Mouse (Mus musculus) C2C12 (cell line): ENCODE results near the gene Tex13c2. TPM values are rescaled to one million over a fixed set of nuclear protein-coding genes. Genes with fewer than 3 reads are reported as not detected.

ENCODE experiments used
- H3K27me3 ChIP-seq: one replicate; pipeline ENCODE4 v1.6.1; 2011; ENCODE audit not compliant: control insufficient read depth, insufficient read depth, insufficient read length
- H3K36me3 ChIP-seq: one replicate; pipeline ENCODE4 v1.6.1; 2011; ENCODE audit not compliant: control insufficient read depth, insufficient read depth
- H3K4me3 ChIP-seq: one replicate; pipeline ENCODE4 v1.5.1; 2011; ENCODE audit warnings: mild to moderate bottlenecking, control low read depth; ENCODE audit not compliant: poor library complexity, insufficient read depth, severe bottlenecking
- H3K79me2 ChIP-seq: one replicate; pipeline ENCODE4 v1.6.1; 2011; ENCODE audit not compliant: control insufficient read depth, insufficient read depth
- H3K79me3 ChIP-seq: one replicate; pipeline ENCODE4 v1.6.1; 2011; ENCODE audit warnings: low read depth, control low read depth
- H3ac ChIP-seq: one replicate; pipeline ENCODE3; 2011; ENCODE audit warnings: low read depth; ENCODE audit not compliant: control insufficient read depth, insufficient read length
- CEBPB ChIP-seq: IDR thresholded peaks from one replicate; pipeline ENCODE4 v1.6.1; 2011; ENCODE audit warnings: low read depth, mild to moderate bottlenecking, control low read depth, moderate library complexity
- CTCF ChIP-seq: IDR thresholded peaks from one replicate; pipeline ENCODE4 v1.5.1; 2011; ENCODE audit not compliant: control insufficient read depth, insufficient read depth, insufficient read length
- FOSL1 ChIP-seq: IDR thresholded peaks from one replicate; pipeline ENCODE4 v1.8.0; 2011; ENCODE audit warnings: mild to moderate bottlenecking, low read length; ENCODE audit not compliant: poor library complexity, insufficient read depth, severe bottlenecking
- MAX ChIP-seq: IDR thresholded peaks from one replicate; pipeline ENCODE4 v1.6.1; 2011; ENCODE audit warnings: mild to moderate bottlenecking, control low read depth
- MYOD1 ChIP-seq: IDR thresholded peaks from one replicate; pipeline ENCODE4 v1.6.1; 2011; ENCODE audit warnings: low read depth; ENCODE audit not compliant: control insufficient read depth, insufficient read length
- MYOG ChIP-seq: IDR thresholded peaks from one replicate; pipeline ENCODE4 v1.6.1; 2011; ENCODE audit not compliant: control insufficient read depth, insufficient read length; ENCODE audit errors: extremely low read depth
- USF1 ChIP-seq: IDR thresholded peaks from one replicate; pipeline ENCODE4 v1.6.1; 2011; ENCODE audit warnings: low read depth, mild to moderate bottlenecking, control low read depth, moderate library complexity
- long read RNA-seq, 2 experiments: library from polyadenylated mRNA; unstranded; transcript quantifications; one replicate each; pipeline ENCODE4 v2.0.0; 2019 to 2020
- polyA plus RNA-seq: library from polyadenylated mRNA; unstranded; fragments of >200 nt; fragmentation: generic; extraction: Trizol; gene quantifications from one replicate; pipeline ENCODE4 v1.2.1, GENCODE M21; 2012; ENCODE audit warnings: missing spikeins

Tex13c2 gene
- not detected for polyA plus RNA-seq
- long read RNA-seq, experiment 1: 0 reads
- long read RNA-seq, experiment 2: 0 reads

DNA sequence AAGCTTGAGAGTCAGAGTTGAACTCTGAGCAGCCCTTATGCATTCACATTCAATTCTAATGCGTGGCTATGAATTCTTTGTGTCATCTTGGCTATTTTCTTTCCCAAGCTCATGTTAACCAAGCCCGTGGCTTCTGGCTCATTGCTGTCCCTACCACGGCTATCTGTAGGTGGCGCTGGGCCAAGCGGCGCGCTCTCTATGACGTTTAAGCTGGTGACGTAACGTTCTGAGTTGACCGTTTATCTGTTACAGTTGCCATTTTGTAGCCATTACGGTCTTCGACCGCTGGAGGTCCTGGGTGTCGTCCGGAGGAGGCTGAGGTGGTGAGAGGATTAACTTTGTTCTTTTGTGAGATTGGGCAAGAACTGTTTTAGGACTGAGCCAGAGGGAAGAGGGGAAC, at the start of gene Tex13c2:
Gene Tex13c2, plus strand, starts transcription at position 246 of the 400 bp plus-strand sequence.
- H3ac ChIP-seq: no peak within 1 kb of the TSS
- no peaks in the 10 kb centered on the region for H3K36me3 ChIP-seq
- no peak for TF ChIP-seq MYOD1
- no peak for TF ChIP-seq USF1
- TF ChIP-seq CEBPB: no peak
- TF ChIP-seq FOSL1: no peak
- TF ChIP-seq CTCF: no peak
- TF ChIP-seq MAX: no peak
- no peak for TF ChIP-seq MYOG
- no peaks in the 10 kb centered on the region for H3K79me2 ChIP-seq
- H3K4me3 ChIP-seq: no peak within 1 kb of the TSS
- H3K79me3 ChIP-seq: no peaks in the 10 kb centered on the region
- no peaks in the 10 kb centered on the region for H3K27me3 ChIP-seq

GRCm38 (mm10) chrX:42450305-42450704, 39.2 kb upstream of the Tex13c2 start:
- no peak overlapping the region for H3K4me3 ChIP-seq
- H3ac ChIP-seq: no peak overlapping the region
- H3K36me3 ChIP-seq: no peaks in the 10 kb centered on the region
- H3K27me3 ChIP-seq: no peaks in the 10 kb centered on the region
- TF ChIP-seq FOSL1 (no peak), MYOG (no peak), MYOD1 (no peak), USF1 (no peak), CEBPB (no peak), CTCF (no peak), MAX (no peak)
- no peaks in the 10 kb centered on the region for H3K79me3 ChIP-seq
- H3K79me2 ChIP-seq: no peaks in the 10 kb centered on the region

DNA sequence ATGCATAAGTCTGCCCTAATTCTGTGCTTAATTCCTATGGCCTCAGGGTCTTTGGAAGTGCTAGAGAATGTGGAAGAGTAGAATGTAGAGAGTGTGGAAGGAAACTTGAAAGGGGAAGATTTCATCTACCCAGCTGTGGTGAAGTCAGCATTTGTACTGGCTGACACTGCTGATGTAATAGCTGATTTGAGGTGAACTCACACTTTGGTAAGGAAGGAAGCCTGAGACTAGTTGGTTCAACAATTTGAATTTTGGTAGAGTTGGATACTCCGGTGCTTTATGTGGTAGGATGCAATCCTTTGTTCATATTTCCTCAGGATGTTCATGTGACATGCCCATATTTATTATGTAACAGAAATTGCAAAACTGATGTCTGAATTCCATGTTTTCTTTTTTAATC, 36.5 kb upstream of the Tex13c2 start:
- H3K4me3 ChIP-seq: no peak overlapping the region
- no peak overlapping the region for H3ac ChIP-seq
- no peaks in the 10 kb centered on the region for H3K27me3 ChIP-seq
- no peaks in the 10 kb centered on the region for H3K36me3 ChIP-seq
- TF ChIP-seq FOSL1: no peak
- no peak for TF ChIP-seq MYOD1
- no peak for TF ChIP-seq MAX
- TF ChIP-seq MYOG: no peak
- TF ChIP-seq USF1: no peak
- TF ChIP-seq CTCF: no peak
- no peak for TF ChIP-seq CEBPB
- H3K79me3 ChIP-seq: no peaks in the 10 kb centered on the region
- no peaks in the 10 kb centered on the region for H3K79me2 ChIP-seq

GRCm38 (mm10) chrX:42454533-42454932, 35.0 kb upstream of the Tex13c2 start:
- H3ac ChIP-seq: no peak overlapping the region
- no peaks in the 10 kb centered on the region for H3K36me3 ChIP-seq
- H3K79me2 ChIP-seq: no peaks in the 10 kb centered on the region
- H3K79me3 ChIP-seq: no peaks in the 10 kb centered on the region
- TF ChIP-seq MAX: no peak
- TF ChIP-seq MYOG: no peak
- TF ChIP-seq FOSL1: no peak
- no peak for TF ChIP-seq USF1
- TF ChIP-seq CTCF: no peak
- TF ChIP-seq CEBPB: no peak
- H3K4me3 ChIP-seq: no peak overlapping the region
- H3K27me3 ChIP-seq: no peaks in the 10 kb centered on the region

DNA sequence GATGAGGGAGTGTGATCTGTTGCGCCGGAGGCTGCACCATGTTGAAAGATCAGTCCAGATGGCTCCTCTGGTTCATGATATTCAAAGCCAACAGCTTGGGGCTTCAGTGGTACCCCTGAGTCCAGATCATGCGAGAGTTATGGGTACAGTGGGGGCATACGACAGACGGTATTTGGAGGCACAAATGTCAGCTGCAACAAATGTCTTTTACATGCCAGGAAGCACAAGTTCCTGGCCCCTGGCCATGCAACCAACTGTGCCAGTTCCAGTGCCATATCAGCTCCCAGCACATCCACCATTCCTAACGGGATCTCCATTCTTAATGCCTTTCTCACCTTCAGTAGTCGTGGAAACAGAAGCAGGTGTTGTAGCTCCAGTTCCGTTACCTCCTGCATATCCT, 845 bp downstream of the Tex13c2 start:
- H3K79me2 ChIP-seq: no peaks in the 10 kb centered on the region
- no peaks in the 10 kb centered on the region for H3K36me3 ChIP-seq
- TF ChIP-seq FOSL1: no peak
- TF ChIP-seq MYOD1: no peak
- TF ChIP-seq MAX: no peak
- TF ChIP-seq CTCF: no peak
- no peak for TF ChIP-seq USF1
- TF ChIP-seq MYOG: no peak
- no peak for TF ChIP-seq CEBPB
- H3K79me3 ChIP-seq: no peaks in the 10 kb centered on the region
- no peak overlapping the region for H3ac ChIP-seq
- no peak overlapping the region for H3K4me3 ChIP-seq
- no peaks in the 10 kb centered on the region for H3K27me3 ChIP-seq

DNA sequence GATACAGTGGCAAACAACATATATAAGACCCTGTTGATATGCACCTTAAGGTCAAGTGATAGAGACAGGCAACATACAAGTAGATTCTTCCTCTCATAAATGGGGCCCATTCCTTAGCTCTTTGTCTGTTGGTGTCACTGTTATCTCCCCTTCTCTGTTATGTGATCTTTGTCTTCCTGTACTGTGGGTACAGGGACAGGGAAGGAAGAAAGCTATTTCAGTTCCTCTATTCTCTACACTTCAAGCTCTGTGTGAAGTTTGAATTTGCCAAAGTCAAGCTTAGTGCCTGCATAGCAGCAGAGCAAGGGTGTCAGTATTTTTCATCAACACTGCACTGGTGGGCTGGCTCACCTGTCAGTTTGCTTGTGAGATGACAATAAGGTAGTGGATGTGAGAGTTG, 11.0 kb downstream of the Tex13c2 start:
- TF ChIP-seq MYOD1 (no peak), USF1 (no peak), MAX (no peak), CTCF (no peak), MYOG (no peak), CEBPB (no peak), FOSL1 (no peak)
- H3K36me3 ChIP-seq: no peaks in the 10 kb centered on the region
- H3ac ChIP-seq: no peak overlapping the region
- no peaks in the 10 kb centered on the region for H3K79me2 ChIP-seq
- no peak overlapping the region for H3K4me3 ChIP-seq
- H3K79me3 ChIP-seq: no peaks in the 10 kb centered on the region
- no peaks in the 10 kb centered on the region for H3K27me3 ChIP-seq
